Mouse (Mus musculus) midbrain, embryonic 14.5 days (tissue): ENCODE results near the gene Fam78a. TPM values are rescaled to one million over a fixed set of nuclear protein-coding genes. Genes with fewer than 3 reads are reported as not detected.

Experiments used
- ATAC-seq: fragments of 200-750 bp; cut with Nextera tagmentation; 2 replicates; pipeline ENCODE4 v1.8.0; 2017; ENCODE audit warnings: moderate number of reproducible peaks, moderate library complexity; ENCODE audit not compliant: low FRiP score, low TSS enrichment
- DNase-seq: peaks from one replicate; pipeline ENCODE4 v3.0.0-alpha.2; 2015
- H3K27ac ChIP-seq: fragments of 300-500 bp; sonication (generic); replicated peaks from 2 replicates; pipeline ENCODE4 v1.5.1; 2014; ENCODE audit warnings: mild to moderate bottlenecking, low read depth, low read length, moderate library complexity
- H3K27me3 ChIP-seq: fragments of 300-500 bp; sonication (generic); 2 replicates; pipeline ENCODE4 v1.6.1; 2014; ENCODE audit warnings: low read length, control low read depth, mixed read lengths; ENCODE audit not compliant: control insufficient read depth, insufficient read depth
- H3K36me3 ChIP-seq: fragments of 300-500 bp; sonication (generic); 2 replicates; pipeline ENCODE4 v1.6.1; 2014; ENCODE audit warnings: low read length, control low read depth; ENCODE audit not compliant: control insufficient read depth, insufficient read depth
- H3K4me1 ChIP-seq: fragments of 300-500 bp; sonication (generic); 2 replicates; pipeline ENCODE4 v1.6.1; 2014; ENCODE audit warnings: mild to moderate bottlenecking, antibody characterized with exemption, low read length, control low read depth; ENCODE audit not compliant: control insufficient read depth, insufficient read depth
- H3K4me2 ChIP-seq: fragments of 300-500 bp; sonication (generic); 2 replicates; pipeline ENCODE4 v1.6.1; 2014; ENCODE audit warnings: mild to moderate bottlenecking, low read length, moderate library complexity
- H3K4me3 ChIP-seq: fragments of 300-500 bp; sonication (generic); replicated peaks from 2 replicates; pipeline ENCODE4 v1.5.1; 2014; ENCODE audit warnings: low read depth, low read length
- H3K9ac ChIP-seq: fragments of 300-500 bp; sonication (generic); replicated peaks from 2 replicates; pipeline ENCODE4 v1.6.1; 2014; ENCODE audit warnings: mild to moderate bottlenecking, low read length, moderate library complexity
- H3K9me3 ChIP-seq: fragments of 300-500 bp; sonication (generic); 2 replicates; pipeline ENCODE4 v1.6.1; 2016; ENCODE audit warnings: low read length, control low read depth, mixed read lengths; ENCODE audit not compliant: control insufficient read depth
- WGBS: fragments of 180-500 bp; shearing (Covaris S2); extraction: QIAGEN DNeasy Blood & Tissue Kit; methylation state at CpG from one replicate; pipeline ENCODE4 v1.1.7; 2014; 5-methylcytosine and 5-hydroxymethylcytosine counted together
- polyA plus RNA-seq: library from polyadenylated mRNA; unstranded; fragments of >200 nt; fragmentation: Nextera tagmentation; extraction: Ambion mirVana; gene quantifications from 2 replicates; pipeline ENCODE4 v1.2.1, GENCODE M21; 2014

The Fam78a gene
- polyA plus RNA-seq, 1 experiment from 2014 or later = 0.59 TPM

GRCm38 (mm10) chr2:32066005-32066404 is 18.7 kb downstream of the Fam78a start:
- H3K4me3 ChIP-seq = no peak overlapping the region
- H3K27me3 ChIP-seq = no peaks in the 10 kb centered on the region
- no peak overlapping the region for H3K9ac ChIP-seq
- no peaks in the 10 kb centered on the region for H3K36me3 ChIP-seq
- DNase-seq (no peak), ATAC-seq (no peak)
- H3K4me2 ChIP-seq = no peak overlapping the region
- H3K4me1 ChIP-seq = no peaks in the 10 kb centered on the region
- no peaks in the 10 kb centered on the region for H3K9me3 ChIP-seq
- H3K27ac ChIP-seq = no peak overlapping the region
- WGBS = 82% methylated on average over 4 of the region's 4 CpGs

GRCm38 (mm10) chr2:32065371-32065791 is 19.3 kb downstream of the Fam78a start:
- H3K9me3 ChIP-seq = no peaks in the 10 kb centered on the region
- H3K4me2 ChIP-seq = no peak overlapping the region
- H3K36me3 ChIP-seq = no peaks in the 10 kb centered on the region
- no peaks in the 10 kb centered on the region for H3K27me3 ChIP-seq
- WGBS = 90% methylated on average over 5 of the region's 5 CpGs
- H3K9ac ChIP-seq = no peak overlapping the region
- H3K4me3 ChIP-seq = no peak overlapping the region
- ATAC-seq (no peak), DNase-seq (no peak)
- no peaks in the 10 kb centered on the region for H3K4me1 ChIP-seq
- H3K27ac ChIP-seq = no peak overlapping the region

GRCm38 (mm10) chr2:32064913-32065312 is 19.7 kb downstream of the Fam78a start:
- Histone ChIP-seq H3K36me3 (no peaks in the 10 kb centered on the region), H3K4me3 (no peak overlapping the region), H3K4me2 (no peak overlapping the region), H3K9me3 (no peaks in the 10 kb centered on the region), H3K27ac (no peak overlapping the region), H3K9ac (no peak overlapping the region), H3K27me3 (no peaks in the 10 kb centered on the region), H3K4me1 (no peaks in the 10 kb centered on the region)
- WGBS = 50% methylated on average over 13 of the region's 13 CpGs
- DNase-seq (peak; percentile 27), ATAC-seq (no peak)

GRCm38 (mm10) chr2:32063451-32064151 is 21.1 kb downstream of the Fam78a start:
- H3K9me3 ChIP-seq = no peaks in the 10 kb centered on the region
- 80% methylated on average over 7 of the region's 7 CpGs for WGBS
- no peak overlapping the region for H3K4me3 ChIP-seq
- H3K4me1 ChIP-seq = no peaks in the 10 kb centered on the region
- H3K27me3 ChIP-seq = no peaks in the 10 kb centered on the region
- no peaks in the 10 kb centered on the region for H3K36me3 ChIP-seq
- DNase-seq (no peak), ATAC-seq (no peak)
- no peak overlapping the region for H3K9ac ChIP-seq
- no peak overlapping the region for H3K27ac ChIP-seq
- H3K4me2 ChIP-seq = no peak overlapping the region

GRCm38 (mm10) chr2:32062626-32063410 is 21.8 kb downstream of the Fam78a start:
- WGBS = 87% methylated on average over 15 of the region's 15 CpGs

GRCm38 (mm10) chr2:32061722-32062505 is 22.7 kb downstream of the Fam78a start:
- H3K27ac ChIP-seq = no peak overlapping the region
- H3K4me3 ChIP-seq = no peak overlapping the region
- no peak overlapping the region for H3K9ac ChIP-seq
- no peaks in the 10 kb centered on the region for H3K36me3 ChIP-seq
- DNase-seq = no peak
- H3K4me2 ChIP-seq = no peak overlapping the region
- H3K27me3 ChIP-seq = no peaks in the 10 kb centered on the region
- no peak for ATAC-seq
- H3K9me3 ChIP-seq = no peaks in the 10 kb centered on the region
- WGBS = 85% methylated on average over 12 of the region's 12 CpGs
- no peaks in the 10 kb centered on the region for H3K4me1 ChIP-seq

More at GRCm38 (mm10) chr2:32062626-32063410, 21.8 kb downstream of the Fam78a start:
- H3K4me1 ChIP-seq = no peaks in the 10 kb centered on the region
- H3K4me3 ChIP-seq = no peak overlapping the region
- DNase-seq (no peak), ATAC-seq (no peak)
- H3K27ac ChIP-seq = no peak overlapping the region
- no peak overlapping the region for H3K9ac ChIP-seq
- no peaks in the 10 kb centered on the region for H3K36me3 ChIP-seq
- no peak overlapping the region for H3K4me2 ChIP-seq
- H3K27me3 ChIP-seq = no peaks in the 10 kb centered on the region
- H3K9me3 ChIP-seq = no peaks in the 10 kb centered on the region

GRCm38 (mm10) chr2:32061189-32061588 is 23.5 kb downstream of the Fam78a start:
- 66% methylated on average over 2 of the region's 2 CpGs for WGBS
- Histone ChIP-seq H3K27me3 (no peaks in the 10 kb centered on the region), H3K27ac (no peak overlapping the region), H3K9ac (no peak overlapping the region), H3K36me3 (no peaks in the 10 kb centered on the region), H3K9me3 (no peaks in the 10 kb centered on the region), H3K4me3 (no peak overlapping the region), H3K4me2 (no peak overlapping the region), H3K4me1 (no peaks in the 10 kb centered on the region)
- no peak for ATAC-seq
- DNase-seq = no peak

GRCm38 (mm10) chr2:32060228-32060805 is 24.3 kb downstream of the Fam78a start:
- H3K9me3 ChIP-seq = no peaks in the 10 kb centered on the region

More at GRCm38 (mm10) chr2:32060228-32060805, 24.3 kb downstream of the Fam78a start:
- ATAC-seq = no peak
- Histone ChIP-seq H3K27ac (no peak overlapping the region), H3K27me3 (no peaks in the 10 kb centered on the region), H3K36me3 (no peaks in the 10 kb centered on the region), H3K4me3 (no peak overlapping the region), H3K4me2 (no peak overlapping the region), H3K9ac (no peak overlapping the region), H3K4me1 (no peaks in the 10 kb centered on the region)
- 65% methylated on average over 5 of the region's 6 CpGs for WGBS
- DNase-seq = peak; percentile 17
